Mouse (Mus musculus): ENCODE results near the gene Agap3.

DNA sequence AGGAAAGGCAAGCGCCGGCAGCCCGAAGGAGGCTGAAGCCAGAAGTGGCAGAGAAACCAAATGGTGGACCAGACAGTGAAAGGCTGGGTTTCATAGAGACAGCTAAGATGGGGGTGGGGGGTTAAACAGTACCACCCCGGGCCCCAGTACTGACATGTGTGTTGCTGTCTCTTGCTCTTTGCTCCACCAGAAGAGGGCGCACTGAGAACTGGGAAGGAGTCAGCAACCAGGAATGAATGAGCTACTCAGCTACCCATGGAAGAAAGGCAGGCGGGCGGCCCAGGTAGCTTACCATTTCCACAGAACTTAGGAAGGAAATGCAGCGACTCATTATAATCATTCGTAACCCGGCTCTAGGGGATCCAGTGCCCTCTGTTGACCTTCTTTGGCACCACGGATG lies 58.7 kb downstream of the Agap3 start:
- TF ChIP-seq EP300 (IDR thresholded peaks at IDR 0.05; ENCODE audit: insufficient read depth, low read depth, low read length) (no peak), CTCF (IDR thresholded peaks at IDR 0.05; ENCODE audit: low read depth, low read length) (peak; percentile 63)
